Mouse (Mus musculus) neural tube, embryonic 14.5 days (tissue): ENCODE results near the gene Rragc. TPM values are rescaled to one million over a fixed set of nuclear protein-coding genes. Genes with fewer than 3 reads are reported as not detected.
"Not testable (repeated sequence)": the region's sequence is repeated elsewhere in the genome, so short reads cannot be mapped to it uniquely, and the experiment has no call there.

ENCODE experiments used
- ATAC-seq: fragments of 200-750 bp; cut with Nextera tagmentation; 2 replicates; pipeline ENCODE4 v1.8.0; 2017; ENCODE audit warnings: low read depth, mild to moderate bottlenecking, moderate TSS enrichment, moderate library complexity
- H3K27ac ChIP-seq: fragments of 300-500 bp; sonication (generic); 2 replicates; pipeline ENCODE4 v1.5.1; 2014; ENCODE audit warnings: low read depth, mild to moderate bottlenecking, control low read depth, low read length, moderate library complexity, mixed read lengths
- H3K27me3 ChIP-seq: fragments of 300-500 bp; sonication (generic); 2 replicates; pipeline ENCODE4 v1.6.1; 2014; ENCODE audit warnings: low read length; ENCODE audit not compliant: control insufficient read depth, insufficient read depth
- H3K36me3 ChIP-seq: fragments of 300-500 bp; sonication (generic); 2 replicates; pipeline ENCODE4 v1.6.1; 2014; ENCODE audit warnings: low read length, mixed read lengths; ENCODE audit not compliant: control insufficient read depth, insufficient read depth
- H3K4me1 ChIP-seq: fragments of 300-500 bp; sonication (generic); 2 replicates; pipeline ENCODE4 v1.6.1; 2014; ENCODE audit warnings: low read length; ENCODE audit not compliant: control insufficient read depth, insufficient read depth
- H3K4me2 ChIP-seq: fragments of 300-500 bp; sonication (generic); 2 replicates; pipeline ENCODE4 v1.6.1; 2014; ENCODE audit warnings: mild to moderate bottlenecking, low read depth, low read length, control low read depth
- H3K4me3 ChIP-seq: fragments of 300-500 bp; sonication (generic); 2 replicates; pipeline ENCODE4 v1.5.1; 2014; ENCODE audit warnings: low read depth, low read length, control low read depth, mixed read lengths
- H3K9ac ChIP-seq: fragments of 300-500 bp; sonication (generic); replicated peaks from 2 replicates; pipeline ENCODE4 v1.6.1; 2014; ENCODE audit warnings: low read depth, mild to moderate bottlenecking, control low read depth, low read length, mixed read lengths
- H3K9me3 ChIP-seq: fragments of 300-500 bp; sonication (generic); 2 replicates; pipeline ENCODE4 v1.6.1; 2016; ENCODE audit warnings: low read length; ENCODE audit not compliant: control insufficient read depth
- WGBS: fragments of 180-500 bp; shearing (Covaris S2); extraction: QIAGEN DNeasy Blood & Tissue Kit; methylation state at CpG from one replicate; pipeline ENCODE4 v1.1.7; 2014; 5-methylcytosine and 5-hydroxymethylcytosine counted together
- polyA plus RNA-seq: library from polyadenylated mRNA; unstranded; fragments of >200 nt; fragmentation: Nextera tagmentation; extraction: Ambion mirVana; gene quantifications from 2 replicates; pipeline ENCODE4 v1.2.1, GENCODE M21; 2014

Gene Rragc
- polyA plus RNA-seq, 1 experiment from 2014 or later = 47.3 TPM

DNA sequence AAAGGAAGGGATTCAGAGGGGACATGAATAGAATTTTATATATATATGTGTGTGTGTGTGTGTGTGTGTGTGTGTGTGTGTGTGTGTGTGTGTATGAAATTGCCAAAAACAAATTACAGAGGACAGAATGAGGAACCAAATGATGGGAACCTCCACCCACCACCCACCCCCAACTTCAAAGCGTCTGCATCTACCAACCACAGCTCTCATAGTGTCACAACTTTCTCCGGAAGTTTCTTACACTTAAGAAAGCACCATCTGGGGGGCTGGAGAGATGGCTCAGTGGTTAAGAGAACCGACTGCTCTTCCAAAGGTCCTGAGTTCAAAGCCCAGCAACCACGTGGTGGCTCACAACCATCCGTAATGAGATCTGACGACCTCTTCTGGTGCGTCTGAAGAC is 23.6 kb downstream of the Rragc start:
- not testable (repeated sequence) for H3K4me3 ChIP-seq, H3K27ac ChIP-seq, H3K4me2 ChIP-seq, H3K4me1 ChIP-seq, H3K27me3 ChIP-seq, H3K36me3 ChIP-seq, H3K9me3 ChIP-seq, H3K9ac ChIP-seq, ATAC-seq
- WGBS = 81% methylated on average over 7 of the region's 7 CpGs

DNA sequence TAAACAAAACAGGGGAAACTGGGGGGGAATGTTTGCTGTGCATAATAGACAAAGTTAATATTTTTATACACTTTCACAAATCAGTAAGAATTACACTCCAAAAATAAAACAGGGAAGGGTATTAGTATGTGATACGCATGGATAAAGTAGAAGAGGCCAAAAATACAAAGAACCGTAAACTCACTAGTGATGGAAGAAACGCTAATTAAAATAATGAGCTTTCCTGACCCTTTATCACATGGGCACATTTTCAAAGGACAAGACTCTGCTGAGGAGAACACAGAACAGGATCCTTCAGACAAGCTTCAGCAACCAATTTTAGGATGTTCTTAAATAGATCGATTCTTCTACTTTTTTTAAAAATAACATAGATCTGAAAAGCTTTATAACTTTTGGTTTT is 29.5 kb downstream of the Rragc start:
- Histone ChIP-seq H3K27me3 (no peaks in the 10 kb centered on the region), H3K36me3 (no peaks in the 10 kb centered on the region), H3K4me1 (0 out of 2 replicates have a peak, but pooled peaks cover 2% of the 10 kb centered on the region), H3K9me3 (no peaks in the 10 kb centered on the region), H3K4me2 (no peak overlapping the region), H3K9ac (no peak overlapping the region), H3K27ac (no peak overlapping the region), H3K4me3 (no peak overlapping the region)
- 80% methylated on average over 4 of the region's 4 CpGs for WGBS
- ATAC-seq = no peak

DNA sequence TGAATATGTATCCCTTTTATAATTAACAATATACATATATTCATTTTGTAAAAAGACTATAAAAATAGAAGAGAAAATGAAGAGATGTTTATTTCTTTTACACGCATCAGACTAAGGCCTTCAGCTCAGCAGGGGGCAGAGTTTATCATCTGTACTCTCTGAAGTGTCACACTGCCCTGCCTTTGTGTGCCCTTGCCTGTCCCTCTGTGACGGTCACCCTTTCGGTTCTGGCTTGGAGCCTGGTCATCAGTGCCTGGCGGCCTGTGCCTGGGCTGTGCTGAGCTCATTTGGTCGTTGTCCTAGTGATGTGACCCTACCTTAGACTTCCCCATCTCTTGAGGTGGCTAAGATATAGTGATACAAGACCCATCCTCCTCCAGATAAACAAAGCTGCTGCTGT is 29.9 kb downstream of the Rragc start:
- no peaks in the 10 kb centered on the region for H3K9me3 ChIP-seq
- H3K36me3 ChIP-seq = no peaks in the 10 kb centered on the region
- H3K27ac ChIP-seq = no peak overlapping the region
- H3K4me1 ChIP-seq = 0 out of 2 replicates have a peak, but pooled peaks cover 6% of the 10 kb centered on the region
- no peak overlapping the region for H3K4me2 ChIP-seq
- WGBS = 50% methylated on average over 5 of the region's 5 CpGs
- no peak overlapping the region for H3K4me3 ChIP-seq
- H3K27me3 ChIP-seq = no peaks in the 10 kb centered on the region
- H3K9ac ChIP-seq = no peak overlapping the region
- no peak for ATAC-seq

DNA sequence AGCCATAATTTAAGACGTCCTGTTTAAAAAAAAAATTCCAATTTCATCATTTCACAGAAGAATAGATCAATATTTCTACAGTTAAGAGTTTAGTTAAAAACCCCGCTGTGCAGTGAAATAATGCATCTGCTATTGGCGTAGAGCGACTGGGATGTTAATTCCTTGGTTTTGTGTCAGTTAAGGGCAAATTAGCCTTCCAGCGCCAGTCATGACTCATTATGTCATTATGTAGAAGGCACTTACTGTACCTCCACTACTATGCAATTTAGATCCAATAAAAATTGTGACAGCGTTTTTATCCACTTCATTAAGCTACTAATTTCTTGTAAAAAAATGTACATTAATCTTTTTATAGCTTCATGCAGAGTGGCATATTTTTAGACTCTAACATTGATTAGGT is 31.7 kb downstream of the Rragc start:
- H3K27ac ChIP-seq = no peak overlapping the region
- no peak for ATAC-seq
- no peak overlapping the region for H3K9ac ChIP-seq
- WGBS = 51% methylated on average over 6 of the region's 6 CpGs
- H3K9me3 ChIP-seq = no peaks in the 10 kb centered on the region
- H3K36me3 ChIP-seq = no peaks in the 10 kb centered on the region
- H3K4me2 ChIP-seq = no peak overlapping the region
- no peaks in the 10 kb centered on the region for H3K27me3 ChIP-seq
- H3K4me1 ChIP-seq = 0 out of 2 replicates have a peak, but pooled peaks cover 6% of the 10 kb centered on the region
- no peak overlapping the region for H3K4me3 ChIP-seq

DNA sequence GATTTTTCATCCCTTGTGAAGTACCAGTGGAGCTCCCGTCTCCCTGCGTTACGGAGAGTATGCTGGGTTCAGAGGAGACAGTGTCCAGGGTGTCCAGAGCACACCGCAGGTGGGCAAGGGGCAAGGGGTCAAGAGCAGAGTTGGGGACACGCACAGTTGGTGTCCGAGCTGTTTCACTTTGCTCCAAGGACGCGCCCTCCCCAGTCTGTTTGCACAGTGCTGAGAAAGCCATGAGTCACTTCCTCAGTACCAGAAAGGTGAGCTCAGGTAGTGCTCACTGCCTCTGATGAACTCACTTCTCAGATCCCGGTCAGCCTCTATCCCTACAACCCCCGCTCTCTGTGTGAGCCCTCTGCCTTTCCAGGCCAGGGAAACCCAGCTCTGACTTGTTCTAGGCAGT is 32.4 kb downstream of the Rragc start:
- WGBS = 77% methylated on average over 10 of the region's 10 CpGs

DNA sequence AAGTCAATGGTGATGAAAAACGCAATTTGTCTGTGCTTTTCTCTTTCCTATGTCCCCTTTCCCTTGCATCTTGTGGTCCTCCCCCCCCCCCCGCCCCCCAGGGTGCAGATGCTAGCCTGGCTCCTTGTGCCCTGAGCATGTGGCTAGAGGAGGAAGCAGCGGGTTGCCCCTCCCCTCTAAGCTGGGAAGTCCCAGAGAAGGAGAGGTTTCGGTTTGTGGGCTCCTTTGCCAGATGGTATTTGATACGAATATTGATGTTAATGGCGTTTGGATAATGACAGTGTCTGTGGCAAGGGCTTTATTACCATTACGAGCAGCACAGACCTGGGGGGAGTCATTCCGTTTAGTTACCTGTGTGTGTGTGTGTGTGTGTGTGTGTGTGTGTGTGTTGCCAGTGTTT is 34.8 kb downstream of the Rragc start:
- WGBS = 40% methylated on average over 7 of the region's 8 CpGs
- peak; percentile 63; the same call in 1 of the 2 replicates for ATAC-seq

More for the DNA sequence above, 32.4 kb downstream of the Rragc start:
- Histone ChIP-seq H3K27ac (no peak overlapping the region), H3K9me3 (no peaks in the 10 kb centered on the region), H3K9ac (no peak overlapping the region), H3K4me2 (no peak overlapping the region), H3K36me3 (no peaks in the 10 kb centered on the region), H3K4me3 (no peak overlapping the region), H3K4me1 (0 out of 2 replicates have a peak, but pooled peaks cover 6% of the 10 kb centered on the region), H3K27me3 (no peaks in the 10 kb centered on the region)
- ATAC-seq = no peak

DNA sequence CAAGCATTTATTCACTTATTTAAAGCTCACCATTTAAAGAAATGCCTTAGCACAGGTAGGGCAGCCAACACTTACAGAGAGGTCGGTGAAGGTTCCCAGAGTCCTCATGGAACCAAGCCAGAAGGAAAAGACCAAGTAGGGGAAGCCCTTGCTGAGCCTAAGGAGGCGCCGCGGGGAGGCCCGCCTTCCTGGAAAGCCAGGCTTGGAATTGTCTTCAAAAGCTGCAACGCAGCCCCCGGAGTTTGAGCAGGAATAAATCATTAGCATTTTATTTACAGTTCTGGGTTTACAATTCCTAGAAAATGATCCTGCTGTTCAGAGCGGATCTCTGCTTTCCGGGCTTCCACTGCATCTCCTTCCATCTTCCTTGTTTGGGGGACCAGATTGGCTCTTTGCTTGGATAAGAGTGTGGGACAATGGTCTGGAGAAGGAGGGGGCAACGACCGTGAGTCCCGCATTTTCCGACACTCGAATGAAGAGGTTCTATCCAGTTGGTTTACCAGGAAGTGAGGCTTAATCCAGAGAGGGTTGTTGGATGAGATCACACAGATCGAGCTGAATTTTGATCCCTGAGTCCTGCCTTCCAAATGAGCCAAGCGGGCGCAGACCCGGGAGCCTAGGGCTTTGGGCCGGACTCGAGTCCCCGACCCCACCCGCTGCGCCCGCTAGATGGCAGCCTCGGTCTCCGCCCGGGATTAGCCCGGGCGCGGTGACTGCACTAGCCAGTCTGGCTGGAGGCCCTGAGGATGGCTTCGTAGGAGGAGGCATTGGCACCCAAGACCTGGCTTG is 39.7 kb downstream of the Rragc start:
- H3K4me3 ChIP-seq = no peak overlapping the region
- WGBS = 5% methylated on average over 31 of the region's 31 CpGs
- no peaks in the 10 kb centered on the region; the same call in 1 of the 2 replicates for H3K36me3 ChIP-seq
- H3K27ac ChIP-seq = no peak overlapping the region
- no peaks in the 10 kb centered on the region for H3K9me3 ChIP-seq
- H3K4me2 ChIP-seq = peak overlapping the region; percentile 36
- 0 out of 2 replicates have a peak, but pooled peaks cover 2% of the 10 kb centered on the region for H3K4me1 ChIP-seq
- H3K27me3 ChIP-seq = 0 out of 2 replicates have a peak, but pooled peaks cover 5% of the 10 kb centered on the region
- peak; percentile 92 for ATAC-seq
- H3K9ac ChIP-seq = peak overlapping the region; percentile 0; the same call in 1 of the 2 replicates

More for the DNA sequence above, 34.8 kb downstream of the Rragc start:
- Histone ChIP-seq H3K4me2 (no peak overlapping the region), H3K9ac (no peak overlapping the region), H3K27ac (no peak overlapping the region), H3K4me1 (0 out of 2 replicates have a peak, but pooled peaks cover 6% of the 10 kb centered on the region), H3K4me3 (no peak overlapping the region), H3K36me3 (no peaks in the 10 kb centered on the region), H3K9me3 (no peaks in the 10 kb centered on the region), H3K27me3 (0 out of 2 replicates have a peak, but pooled peaks cover 5% of the 10 kb centered on the region)

DNA sequence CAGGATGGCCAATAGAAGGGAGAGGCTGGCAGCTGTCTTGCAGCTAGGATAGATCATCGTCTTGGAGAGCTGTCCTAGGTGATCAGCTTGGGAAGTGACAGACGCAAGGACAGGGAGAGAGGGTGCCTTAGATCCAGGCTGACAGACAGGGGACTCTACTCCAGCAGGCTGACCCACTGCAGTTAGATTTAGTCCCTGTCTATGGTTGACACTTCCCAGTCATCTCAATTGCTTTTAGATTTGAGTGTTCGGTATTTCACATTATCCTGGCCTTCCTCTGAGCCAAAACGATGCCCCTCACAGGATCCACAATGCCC is 40.2 kb downstream of the Rragc start:
- Histone ChIP-seq H3K9ac (0 out of 2 replicates have a peak overlapping the region, but pooled peaks have one; percentile 0), H3K9me3 (no peaks in the 10 kb centered on the region), H3K4me1 (no peaks in the 10 kb centered on the region), H3K4me3 (no peak overlapping the region), H3K36me3 (no peaks in the 10 kb centered on the region; the same call in 1 of the 2 replicates), H3K4me2 (peak overlapping the region; percentile 36; the same call in 1 of the 2 replicates), H3K27ac (no peak overlapping the region), H3K27me3 (0 out of 2 replicates have a peak, but pooled peaks cover 5% of the 10 kb centered on the region)
- 50% methylated on average over 4 of the region's 4 CpGs for WGBS
- peak; percentile 9; the same call in 1 of the 2 replicates for ATAC-seq

DNA sequence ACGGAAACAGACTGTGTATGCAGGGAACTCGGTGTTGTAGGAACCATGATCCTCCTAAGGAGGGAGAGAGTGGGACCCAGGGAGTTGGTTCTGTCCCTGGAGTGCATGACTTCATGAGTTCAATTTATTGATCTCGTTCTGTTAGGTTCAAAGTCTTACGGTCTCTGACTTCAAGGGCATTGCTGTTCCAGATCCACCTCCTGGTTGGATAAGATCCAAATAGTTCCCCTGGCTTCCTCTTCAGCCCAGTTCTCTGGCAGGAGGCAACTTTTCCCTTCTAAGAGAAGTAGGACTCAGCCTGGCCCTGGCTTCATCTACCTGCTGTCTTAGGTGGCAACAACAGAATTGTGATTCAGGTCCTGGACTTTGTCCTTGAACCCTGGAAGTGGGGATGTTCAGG is 40.6 kb downstream of the Rragc start:
- 67% methylated on average over 4 of the region's 4 CpGs for WGBS
- H3K9me3 ChIP-seq = no peaks in the 10 kb centered on the region
- H3K36me3 ChIP-seq = no peaks in the 10 kb centered on the region; the same call in 1 of the 2 replicates
- no peak for ATAC-seq
- no peak overlapping the region for H3K4me2 ChIP-seq
- no peaks in the 10 kb centered on the region for H3K4me1 ChIP-seq
- H3K4me3 ChIP-seq = no peak overlapping the region
- H3K9ac ChIP-seq = no peak overlapping the region
- no peak overlapping the region for H3K27ac ChIP-seq
- H3K27me3 ChIP-seq = 0 out of 2 replicates have a peak, but pooled peaks cover 5% of the 10 kb centered on the region
